Mouse (Mus musculus): ENCODE measurements around the gene Usp6nl. TPM values are rescaled to one million over a fixed set of nuclear protein-coding genes. Genes with fewer than 3 reads are reported as not detected.
A peak's percentile ranks its signal among the peaks of the same experiment; 100 is the strongest.

Usp6nl gene
- total and polyA plus RNA-seq, 3 experiments, result 2.0 to 6.6 (median 6.5) TPM

- Histone ChIP-seq H3K4me1 (ENCODE audit: control insufficient read depth, insufficient read depth, low read length) (peaks cover 2% of the 10 kb centered on the region), H3K9ac (ENCODE audit: low read depth, low read length) (no peak overlapping the region), H3K36me3 (ENCODE audit: control insufficient read depth, insufficient read depth, low read length) (no peaks in the 10 kb centered on the region), H3K27me3 (ENCODE audit: control insufficient read depth, insufficient read depth, low read length) (no peaks in the 10 kb centered on the region), H3K4me3 (no peak overlapping the region), H3K79me2 (replicated peaks; ENCODE audit: control insufficient read depth, insufficient read depth, low read length) (no peaks in the 10 kb centered on the region), H3K27ac (no peak overlapping the region)
- intact Hi-C loops (cut with DNase I), result loop anchor here (5.0 to 10.0 kb wide), 3 partner anchors 82 to 509 kb away; partner anchors contain the start of genes Sec61a2 and Usp6nl
- DNase-seq, result no peak
- WGBS, result 81% methylated on average over 3 of the region's 3 CpGs
- TF ChIP-seq POLR2A (IDR thresholded peaks at IDR 0.05; ENCODE audit: insufficient read depth, low read depth, low read length), result no peak
- TF ChIP-seq EP300 (IDR thresholded peaks at IDR 0.05; ENCODE audit: insufficient read depth, low read depth, low read length), result no peak
- no peak for TF ChIP-seq CTCF (IDR thresholded peaks at IDR 0.05)
These were observed 81.5 kb downstream of the Usp6nl start for GRCm38 (mm10) chr2:6403991-6404390.

- no peak for DNase-seq
- no peaks in the 10 kb centered on the region for H3K79me2 ChIP-seq (replicated peaks; ENCODE audit: control insufficient read depth, insufficient read depth, low read length)
- no peaks in the 10 kb centered on the region for H3K36me3 ChIP-seq (ENCODE audit: control insufficient read depth, insufficient read depth, low read length)
- H3K4me3 ChIP-seq, result no peak overlapping the region
- TF ChIP-seq CTCF (IDR thresholded peaks at IDR 0.05), result no peak
- no peak for TF ChIP-seq EP300 (IDR thresholded peaks at IDR 0.05; ENCODE audit: insufficient read depth, low read depth, low read length)
- TF ChIP-seq POLR2A (IDR thresholded peaks at IDR 0.05; ENCODE audit: insufficient read depth, low read depth, low read length), result no peak
- H3K27me3 ChIP-seq (ENCODE audit: control insufficient read depth, insufficient read depth, low read length), result no peaks in the 10 kb centered on the region
- intact Hi-C loops (cut with DNase I), result loop anchor here (1.0 to 10.0 kb wide), 5 partner anchors 82 to 510 kb away; partner anchors contain the start of genes Sec61a2 and Usp6nl
- H3K27ac ChIP-seq, result no peak overlapping the region
- no peak overlapping the region for H3K9ac ChIP-seq (ENCODE audit: low read depth, low read length)
- WGBS, result 70% methylated on average over 7 of the region's 7 CpGs
- H3K4me1 ChIP-seq (ENCODE audit: control insufficient read depth, insufficient read depth, low read length), result peaks cover 2% of the 10 kb centered on the region
These were observed 82.2 kb downstream of the Usp6nl start for GRCm38 (mm10) chr2:6404627-6405026.

GRCm38 (mm10) chr2:6405059-6406033 lies 82.9 kb downstream of the Usp6nl start:
- H3K27me3 ChIP-seq (ENCODE audit: control insufficient read depth, insufficient read depth, low read length), result no peaks in the 10 kb centered on the region
- TF ChIP-seq CTCF (IDR thresholded peaks at IDR 0.05) (peak; percentile 94), POLR2A (IDR thresholded peaks at IDR 0.05; ENCODE audit: insufficient read depth, low read depth, low read length) (no peak), EP300 (IDR thresholded peaks at IDR 0.05; ENCODE audit: insufficient read depth, low read depth, low read length) (peak; percentile 99)
- no peaks in the 10 kb centered on the region for H3K36me3 ChIP-seq (ENCODE audit: control insufficient read depth, insufficient read depth, low read length)
- WGBS, result 36% methylated on average over 10 of the region's 10 CpGs
- peaks cover 2% of the 10 kb centered on the region for H3K4me1 ChIP-seq (ENCODE audit: control insufficient read depth, insufficient read depth, low read length)
- H3K79me2 ChIP-seq (replicated peaks; ENCODE audit: control insufficient read depth, insufficient read depth, low read length), result no peaks in the 10 kb centered on the region
- DNase-seq, result peak; percentile 73 to 76
- H3K4me3 ChIP-seq, result no peak overlapping the region
- no peak overlapping the region for H3K9ac ChIP-seq (ENCODE audit: low read depth, low read length)
- H3K27ac ChIP-seq, result no peak overlapping the region
- intact Hi-C loops (cut with DNase I), result loop anchor here (1.0 to 10.0 kb wide), 4 partner anchors 185 to 511 kb away; partner anchors contain the start of gene Sec61a2

GRCm38 (mm10) chr2:6407711-6408110 lies 85.2 kb downstream of the Usp6nl start:
- H3K4me3 ChIP-seq, result no peak overlapping the region
- peaks cover 2% of the 10 kb centered on the region for H3K4me1 ChIP-seq (ENCODE audit: control insufficient read depth, insufficient read depth, low read length)
- intact Hi-C loops (cut with DNase I), result loop anchor here (10.0 kb wide), 2 partner anchors 403 to 513 kb away; partner anchors contain the start of gene Sec61a2
- WGBS, result 88% methylated on average over 1 of the region's 1 CpGs
- H3K36me3 ChIP-seq (ENCODE audit: control insufficient read depth, insufficient read depth, low read length), result no peaks in the 10 kb centered on the region
- DNase-seq, result no peak
- no peaks in the 10 kb centered on the region for H3K79me2 ChIP-seq (replicated peaks; ENCODE audit: control insufficient read depth, insufficient read depth, low read length)
- TF ChIP-seq CTCF (IDR thresholded peaks at IDR 0.05) (no peak), POLR2A (IDR thresholded peaks at IDR 0.05; ENCODE audit: insufficient read depth, low read depth, low read length) (no peak), EP300 (IDR thresholded peaks at IDR 0.05; ENCODE audit: insufficient read depth, low read depth, low read length) (no peak)
- no peak overlapping the region for H3K9ac ChIP-seq (ENCODE audit: low read depth, low read length)
- no peaks in the 10 kb centered on the region for H3K27me3 ChIP-seq (ENCODE audit: control insufficient read depth, insufficient read depth, low read length)
- H3K27ac ChIP-seq, result no peak overlapping the region

GRCm38 (mm10) chr2:6412645-6413044 lies 90.2 kb downstream of the Usp6nl start:
- H3K27me3 ChIP-seq (ENCODE audit: control insufficient read depth, insufficient read depth, low read length), result no peaks in the 10 kb centered on the region
- TF ChIP-seq POLR2A (IDR thresholded peaks at IDR 0.05; ENCODE audit: insufficient read depth, low read depth, low read length) (no peak), CTCF (IDR thresholded peaks at IDR 0.05) (no peak), EP300 (IDR thresholded peaks at IDR 0.05; ENCODE audit: insufficient read depth, low read depth, low read length) (no peak)
- no peak overlapping the region for H3K4me3 ChIP-seq
- intact Hi-C loops (cut with DNase I), result no loop called here
- WGBS, result 91% methylated on average over 1 of the region's 1 CpGs
- H3K9ac ChIP-seq (ENCODE audit: low read depth, low read length), result no peak overlapping the region
- no peak overlapping the region for H3K27ac ChIP-seq
- no peak for DNase-seq
- H3K4me1 ChIP-seq (ENCODE audit: control insufficient read depth, insufficient read depth, low read length), result no peaks in the 10 kb centered on the region
- no peaks in the 10 kb centered on the region for H3K36me3 ChIP-seq (ENCODE audit: control insufficient read depth, insufficient read depth, low read length)
- no peaks in the 10 kb centered on the region for H3K79me2 ChIP-seq (replicated peaks; ENCODE audit: control insufficient read depth, insufficient read depth, low read length)

- no peaks in the 10 kb centered on the region for H3K27me3 ChIP-seq (ENCODE audit: control insufficient read depth, insufficient read depth, low read length)
- no peak overlapping the region for H3K27ac ChIP-seq
These were observed 91.3 kb downstream of the Usp6nl start for GRCm38 (mm10) chr2:6413723-6414122.

More at GRCm38 (mm10) chr2:6413723-6414122, 91.3 kb downstream of the Usp6nl start:
- no peak overlapping the region for H3K4me3 ChIP-seq
- H3K9ac ChIP-seq (ENCODE audit: low read depth, low read length), result no peak overlapping the region
- intact Hi-C loops (cut with DNase I), result no loop called here
- no peaks in the 10 kb centered on the region for H3K79me2 ChIP-seq (replicated peaks; ENCODE audit: control insufficient read depth, insufficient read depth, low read length)
- TF ChIP-seq POLR2A (IDR thresholded peaks at IDR 0.05; ENCODE audit: insufficient read depth, low read depth, low read length), result no peak
- TF ChIP-seq CTCF (IDR thresholded peaks at IDR 0.05), result no peak
- no peak for TF ChIP-seq EP300 (IDR thresholded peaks at IDR 0.05; ENCODE audit: insufficient read depth, low read depth, low read length)
- WGBS, result 94% methylated on average over 2 of the region's 2 CpGs
- H3K36me3 ChIP-seq (ENCODE audit: control insufficient read depth, insufficient read depth, low read length), result no peaks in the 10 kb centered on the region
- no peaks in the 10 kb centered on the region for H3K4me1 ChIP-seq (ENCODE audit: control insufficient read depth, insufficient read depth, low read length)
- no peak for DNase-seq

Data from heart, adult 2 months (tissue).